Mouse (Mus musculus) thymus, postnatal 25 days (tissue): ENCODE data around the gene Cited4.
A peak's percentile ranks its signal among the peaks of the same experiment; 100 is the strongest.

Source experiments
- DNase-seq: peaks from one replicate; pipeline ENCODE4 v3.0.0; 2022

Gene Cited4

GRCm38 (mm10) chr4:120682168-120682567, 15.8 kb downstream of the Cited4 start:
- DNase-seq, result peak; percentile 60

GRCm38 (mm10) chr4:120683278-120683997, 17.1 kb downstream of the Cited4 start:
- no peak for DNase-seq

GRCm38 (mm10) chr4:120687282-120687681, 20.9 kb downstream of the Cited4 start:
- no peak for DNase-seq

GRCm38 (mm10) chr4:120689317-120689716, 22.9 kb downstream of the Cited4 start:
- no peak for DNase-seq

- DNase-seq, result peak; percentile 16
Observed at GRCm38 (mm10) chr4:120692717-120693116, 26.3 kb downstream of the Cited4 start.

- DNase-seq, result no peak
Observed at GRCm38 (mm10) chr4:120697353-120697752, 31.0 kb downstream of the Cited4 start.

GRCm38 (mm10) chr4:120697799-120698484, 31.6 kb downstream of the Cited4 start:
- DNase-seq, result no peak

- DNase-seq, result no peak
Observed at GRCm38 (mm10) chr4:120701180-120701579, 34.8 kb downstream of the Cited4 start.

- no peak for DNase-seq
Observed at GRCm38 (mm10) chr4:120702056-120702455, 35.7 kb downstream of the Cited4 start.

- DNase-seq, result no peak
Observed at GRCm38 (mm10) chr4:120702511-120702910, 36.1 kb downstream of the Cited4 start.

GRCm38 (mm10) chr4:120712236-120712635, 45.9 kb downstream of the Cited4 start:
- DNase-seq, result no peak

- DNase-seq, result no peak
Observed at GRCm38 (mm10) chr4:120713021-120713420, 46.6 kb downstream of the Cited4 start.

GRCm38 (mm10) chr4:120713856-120714497, 47.6 kb downstream of the Cited4 start:
- DNase-seq, result no peak

GRCm38 (mm10) chr4:120716141-120716571, 49.8 kb downstream of the Cited4 start:
- peak; percentile 32 for DNase-seq

GRCm38 (mm10) chr4:120716765-120717164, 50.4 kb downstream of the Cited4 start:
- DNase-seq, result no peak
